Mouse (Mus musculus): ENCODE measurements around the gene Pdia6. TPM values are rescaled to one million over a fixed set of nuclear protein-coding genes. Genes with fewer than 3 reads are reported as not detected.

Pdia6 gene
- polyA plus RNA-seq (2014; fragmentation: Nextera tagmentation; extraction: Ambion mirVana) = 511 and 517 TPM in 2 replicates

DNA sequence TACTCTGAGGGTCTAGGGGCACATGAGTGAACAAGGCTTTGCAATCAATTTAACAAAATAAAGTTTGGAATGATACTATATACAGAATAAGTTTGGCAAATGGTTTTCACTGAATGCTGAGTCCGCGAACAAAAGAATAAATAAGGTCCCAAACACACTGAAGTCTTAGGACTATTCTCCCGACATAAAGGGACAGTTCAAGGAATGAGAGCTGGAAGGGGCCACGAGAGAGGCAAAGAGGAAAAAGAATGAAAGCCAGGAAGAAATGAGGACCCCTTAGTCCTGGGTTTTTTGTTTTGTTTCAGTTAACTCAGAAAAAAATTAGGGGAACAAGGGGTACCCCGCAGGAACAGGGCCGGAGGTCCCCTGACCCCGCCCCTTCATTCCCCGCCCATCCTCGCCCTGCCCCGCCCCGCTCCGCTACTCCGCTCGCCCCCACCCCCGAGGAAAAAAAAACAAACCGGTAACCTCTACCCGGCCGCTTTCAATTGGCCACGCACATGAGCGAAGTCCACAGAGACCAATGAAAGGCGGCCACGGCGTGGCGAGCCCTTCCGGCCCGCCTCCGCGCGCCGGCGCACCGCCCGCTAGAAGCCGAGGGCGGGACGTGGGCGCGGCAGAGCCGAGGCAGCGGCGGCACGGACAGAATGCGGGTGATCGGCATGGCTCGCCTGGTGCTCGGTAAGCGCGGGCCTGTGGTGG lies at the start of gene Pdia6:
TSS of gene Pdia6 (plus strand) at position 575 of the 702 bp plus-strand sequence.
- peak within 1 kb of the TSS; percentile 81 for H3K4me2 ChIP-seq (ENCODE audit: low read depth, low read length, severe bottlenecking)
- peak within 1 kb of the TSS; percentile 90 for H3K9ac ChIP-seq (ENCODE audit: low read length)
- peaks cover 2% of the 10 kb centered on the region; the same call in 1 of the 2 replicates for H3K36me3 ChIP-seq (ENCODE audit: control insufficient read depth, insufficient read depth, low read length)
- H3K4me1 ChIP-seq (replicated peaks; ENCODE audit: control insufficient read depth, insufficient read depth, low read length) = peaks cover 7% of the 10 kb centered on the region
- H3K4me3 ChIP-seq (ENCODE audit: low read depth, low read length) = peak within 1 kb of the TSS; percentile 87
- ATAC-seq (replicated peaks; ENCODE audit: low FRiP score) = peak; percentile 99
- no peaks in the 10 kb centered on the region for H3K27me3 ChIP-seq (ENCODE audit: control insufficient read depth, insufficient read depth, low read length)
- DNase-seq (ENCODE audit: low spot score) = peak; percentile 96
- H3K27ac ChIP-seq (ENCODE audit: low read depth, low read length) = 0 out of 2 replicates have a peak within 1 kb of the TSS, but pooled peaks have one; percentile 37
- WGBS = 2% methylated on average over 47 of the region's 48 CpGs
- no peaks in the 10 kb centered on the region for H3K9me3 ChIP-seq (ENCODE audit: control insufficient read depth, low read length)

DNA sequence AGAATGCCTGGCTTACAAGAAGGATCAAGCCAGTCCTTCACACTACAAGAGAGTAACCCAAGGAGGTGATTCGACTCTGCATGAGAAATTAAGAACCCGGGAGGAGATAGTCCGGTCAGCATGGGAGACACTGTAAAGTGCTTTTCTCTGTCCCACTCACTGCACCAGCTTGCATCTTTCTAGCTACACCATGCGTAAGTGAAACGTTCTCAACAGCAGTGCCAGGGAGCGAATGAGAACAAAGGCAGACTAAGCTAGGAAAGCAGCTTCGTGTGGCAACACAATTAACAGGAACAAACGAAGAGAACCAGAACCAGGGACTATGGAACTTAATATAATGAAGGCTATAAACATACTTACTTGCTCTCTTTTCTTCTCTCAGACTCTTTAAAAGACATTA lies 48.0 kb upstream of the Pdia6 start:
- no peak overlapping the region for H3K9ac ChIP-seq (ENCODE audit: low read length)
- H3K4me1 ChIP-seq (replicated peaks; ENCODE audit: control insufficient read depth, insufficient read depth, low read length) = no peaks in the 10 kb centered on the region
- no peak overlapping the region for H3K27ac ChIP-seq (ENCODE audit: low read depth, low read length)
- ATAC-seq (replicated peaks; ENCODE audit: low FRiP score) (no peak), DNase-seq (ENCODE audit: low spot score) (no peak)
- H3K9me3 ChIP-seq (ENCODE audit: control insufficient read depth, low read length) = no peaks in the 10 kb centered on the region
- no peaks in the 10 kb centered on the region for H3K27me3 ChIP-seq (ENCODE audit: control insufficient read depth, insufficient read depth, low read length)
- H3K4me2 ChIP-seq (ENCODE audit: low read depth, low read length, severe bottlenecking) = no peak overlapping the region
- WGBS = 34% methylated on average over 8 of the region's 8 CpGs
- no peaks in the 10 kb centered on the region for H3K36me3 ChIP-seq (ENCODE audit: control insufficient read depth, insufficient read depth, low read length)
- no peak overlapping the region for H3K4me3 ChIP-seq (ENCODE audit: low read depth, low read length)

DNA sequence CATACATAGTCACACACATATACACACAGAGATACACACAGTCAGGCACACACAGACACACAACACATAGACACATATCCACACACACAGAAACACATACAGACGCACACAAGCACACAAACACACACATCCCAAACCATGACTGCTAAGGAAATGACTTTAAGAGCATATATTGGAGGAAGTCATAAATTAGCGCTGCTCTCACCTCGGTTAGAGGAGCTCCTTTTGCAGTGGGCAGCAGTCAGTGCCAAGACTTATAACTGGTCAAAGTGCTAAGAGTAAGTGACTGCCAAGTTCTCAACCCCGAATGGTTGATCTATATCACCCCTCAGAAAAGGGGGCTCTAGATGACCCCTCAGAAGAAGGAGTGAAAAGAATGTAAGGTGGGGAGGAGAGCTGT lies 47.2 kb upstream of the Pdia6 start:
- Histone ChIP-seq H3K4me1 (replicated peaks; ENCODE audit: control insufficient read depth, insufficient read depth, low read length) (no peaks in the 10 kb centered on the region), H3K4me2 (ENCODE audit: low read depth, low read length, severe bottlenecking) (no peak overlapping the region), H3K27ac (ENCODE audit: low read depth, low read length) (no peak overlapping the region), H3K36me3 (ENCODE audit: control insufficient read depth, insufficient read depth, low read length) (no peaks in the 10 kb centered on the region), H3K27me3 (ENCODE audit: control insufficient read depth, insufficient read depth, low read length) (no peaks in the 10 kb centered on the region), H3K9me3 (ENCODE audit: control insufficient read depth, low read length) (no peaks in the 10 kb centered on the region), H3K9ac (ENCODE audit: low read length) (no peak overlapping the region), H3K4me3 (ENCODE audit: low read depth, low read length) (no peak overlapping the region)
- WGBS = 88% methylated on average over 4 of the region's 4 CpGs
- DNase-seq (ENCODE audit: low spot score) (no peak), ATAC-seq (replicated peaks; ENCODE audit: low FRiP score) (no peak)

DNA sequence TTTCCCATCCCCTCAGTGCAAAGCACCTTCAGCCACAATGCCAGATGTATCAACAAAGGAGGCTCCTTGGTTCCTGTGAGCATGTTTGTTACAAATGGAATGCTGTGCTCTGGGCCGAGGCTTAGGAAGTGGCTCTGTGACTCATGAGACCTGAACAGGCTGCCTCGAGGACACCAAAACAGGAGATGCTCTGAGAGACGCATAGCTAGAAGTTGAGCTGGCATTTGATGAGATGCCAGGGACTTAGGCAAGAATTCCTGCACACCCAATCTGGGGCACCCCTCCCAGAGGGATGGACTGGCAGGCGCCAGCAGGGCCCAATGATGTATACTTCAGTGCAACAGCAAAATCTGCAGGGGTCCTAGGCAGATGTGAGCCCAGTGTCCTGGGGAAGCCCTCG lies 45.7 kb upstream of the Pdia6 start:
- WGBS = 75% methylated on average over 5 of the region's 5 CpGs

DNA sequence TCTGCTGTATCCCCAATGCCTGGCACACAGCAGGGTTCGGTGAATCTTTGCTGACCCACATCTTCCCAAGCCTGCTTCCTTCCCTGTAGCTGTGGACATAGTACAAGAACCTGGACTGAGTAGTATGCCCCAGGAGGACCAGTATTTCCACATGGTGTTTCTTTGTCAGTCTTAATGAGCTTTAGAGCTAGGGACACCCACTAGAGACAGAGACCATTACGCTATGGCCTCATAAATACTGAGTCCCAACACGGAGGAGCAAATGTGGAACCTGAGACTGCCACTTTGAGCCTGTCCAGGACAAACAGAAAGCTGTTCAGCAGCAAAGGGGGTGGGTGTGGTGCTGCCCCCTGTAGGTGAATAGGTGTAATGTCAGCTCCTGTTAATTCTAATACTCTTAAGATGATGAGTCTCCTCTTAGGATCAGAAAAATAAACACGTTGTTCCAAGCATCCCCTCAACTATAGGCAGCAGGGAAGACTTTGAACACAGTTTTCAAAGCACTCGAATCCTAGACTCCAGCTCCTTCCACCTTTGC lies 44.4 kb upstream of the Pdia6 start:
- 55% methylated on average over 5 of the region's 5 CpGs for WGBS
- Histone ChIP-seq H3K36me3 (ENCODE audit: control insufficient read depth, insufficient read depth, low read length) (no peaks in the 10 kb centered on the region), H3K27ac (ENCODE audit: low read depth, low read length) (no peak overlapping the region), H3K4me3 (ENCODE audit: low read depth, low read length) (no peak overlapping the region), H3K4me1 (replicated peaks; ENCODE audit: control insufficient read depth, insufficient read depth, low read length) (no peaks in the 10 kb centered on the region), H3K27me3 (ENCODE audit: control insufficient read depth, insufficient read depth, low read length) (no peaks in the 10 kb centered on the region), H3K9me3 (ENCODE audit: control insufficient read depth, low read length) (no peaks in the 10 kb centered on the region), H3K4me2 (ENCODE audit: low read depth, low read length, severe bottlenecking) (no peak overlapping the region), H3K9ac (ENCODE audit: low read length) (no peak overlapping the region)
- ATAC-seq (replicated peaks; ENCODE audit: low FRiP score) = no peak
- no peak for DNase-seq (ENCODE audit: low spot score)

More for the DNA sequence above, 45.7 kb upstream of the Pdia6 start:
- Histone ChIP-seq H3K4me3 (ENCODE audit: low read depth, low read length) (no peak overlapping the region), H3K36me3 (ENCODE audit: control insufficient read depth, insufficient read depth, low read length) (no peaks in the 10 kb centered on the region), H3K4me2 (ENCODE audit: low read depth, low read length, severe bottlenecking) (no peak overlapping the region), H3K9me3 (ENCODE audit: control insufficient read depth, low read length) (no peaks in the 10 kb centered on the region), H3K9ac (ENCODE audit: low read length) (no peak overlapping the region), H3K27ac (ENCODE audit: low read depth, low read length) (no peak overlapping the region), H3K27me3 (ENCODE audit: control insufficient read depth, insufficient read depth, low read length) (no peaks in the 10 kb centered on the region), H3K4me1 (replicated peaks; ENCODE audit: control insufficient read depth, insufficient read depth, low read length) (no peaks in the 10 kb centered on the region)
- ATAC-seq (replicated peaks; ENCODE audit: low FRiP score) (no peak), DNase-seq (ENCODE audit: low spot score) (no peak)

DNA sequence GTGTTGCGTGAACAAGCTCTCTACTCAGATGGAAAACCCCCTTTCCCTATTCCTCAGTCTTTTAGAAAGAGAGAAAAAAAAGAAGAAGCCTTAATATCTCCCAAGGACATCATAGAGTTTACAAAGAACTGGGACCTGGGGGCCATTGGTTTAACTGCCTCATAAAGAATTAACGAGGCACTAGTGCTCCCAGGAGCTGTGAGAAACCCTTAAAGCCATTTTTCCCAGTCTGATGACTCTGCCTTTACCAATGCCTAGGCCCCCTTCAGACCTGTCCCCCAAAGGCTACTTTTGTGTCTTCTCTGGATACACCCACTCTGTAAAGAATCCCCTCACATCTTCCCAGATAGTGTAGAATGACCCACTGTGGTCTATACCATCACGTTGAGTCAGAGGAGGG lies 43.3 kb upstream of the Pdia6 start:
- Histone ChIP-seq H3K27ac (ENCODE audit: low read depth, low read length) (no peak overlapping the region), H3K27me3 (ENCODE audit: control insufficient read depth, insufficient read depth, low read length) (no peaks in the 10 kb centered on the region), H3K4me2 (ENCODE audit: low read depth, low read length, severe bottlenecking) (no peak overlapping the region), H3K4me1 (replicated peaks; ENCODE audit: control insufficient read depth, insufficient read depth, low read length) (no peaks in the 10 kb centered on the region), H3K9me3 (ENCODE audit: control insufficient read depth, low read length) (no peaks in the 10 kb centered on the region), H3K9ac (ENCODE audit: low read length) (no peak overlapping the region), H3K36me3 (ENCODE audit: control insufficient read depth, insufficient read depth, low read length) (no peaks in the 10 kb centered on the region), H3K4me3 (ENCODE audit: low read depth, low read length) (no peak overlapping the region)
- WGBS = 60% methylated on average over 3 of the region's 3 CpGs
- DNase-seq (ENCODE audit: low spot score) = no peak
- no peak for ATAC-seq (replicated peaks; ENCODE audit: low FRiP score)

DNA sequence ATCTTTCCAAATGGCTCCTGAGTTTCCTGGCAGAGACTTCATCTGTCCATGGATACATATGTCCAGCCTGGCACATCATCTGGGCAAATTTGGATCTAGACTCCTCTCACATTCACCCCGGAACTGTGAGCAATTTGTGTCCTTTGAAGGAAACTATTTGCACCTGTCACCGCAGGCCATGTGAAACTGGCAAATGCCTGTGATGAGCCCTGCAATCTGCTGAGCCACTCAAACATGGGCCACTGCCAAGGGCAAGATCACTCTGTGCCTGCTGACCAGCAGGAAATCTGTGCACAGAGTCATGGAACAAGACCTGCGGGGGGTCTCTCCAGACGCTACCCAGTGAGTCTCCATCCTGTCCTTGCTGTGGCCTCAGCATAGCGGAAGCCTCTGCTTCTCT lies 41.3 kb upstream of the Pdia6 start:
- no peaks in the 10 kb centered on the region for H3K4me1 ChIP-seq (replicated peaks; ENCODE audit: control insufficient read depth, insufficient read depth, low read length)
- H3K4me2 ChIP-seq (ENCODE audit: low read depth, low read length, severe bottlenecking) = no peak overlapping the region
- no peaks in the 10 kb centered on the region for H3K36me3 ChIP-seq (ENCODE audit: control insufficient read depth, insufficient read depth, low read length)
- WGBS = 87% methylated on average over 5 of the region's 5 CpGs
- DNase-seq (ENCODE audit: low spot score) (no peak), ATAC-seq (replicated peaks; ENCODE audit: low FRiP score) (no peak)
- H3K27ac ChIP-seq (ENCODE audit: low read depth, low read length) = no peak overlapping the region
- no peaks in the 10 kb centered on the region for H3K27me3 ChIP-seq (ENCODE audit: control insufficient read depth, insufficient read depth, low read length)
- H3K9me3 ChIP-seq (ENCODE audit: control insufficient read depth, low read length) = no peaks in the 10 kb centered on the region
- no peak overlapping the region for H3K9ac ChIP-seq (ENCODE audit: low read length)
- no peak overlapping the region for H3K4me3 ChIP-seq (ENCODE audit: low read depth, low read length)

DNA sequence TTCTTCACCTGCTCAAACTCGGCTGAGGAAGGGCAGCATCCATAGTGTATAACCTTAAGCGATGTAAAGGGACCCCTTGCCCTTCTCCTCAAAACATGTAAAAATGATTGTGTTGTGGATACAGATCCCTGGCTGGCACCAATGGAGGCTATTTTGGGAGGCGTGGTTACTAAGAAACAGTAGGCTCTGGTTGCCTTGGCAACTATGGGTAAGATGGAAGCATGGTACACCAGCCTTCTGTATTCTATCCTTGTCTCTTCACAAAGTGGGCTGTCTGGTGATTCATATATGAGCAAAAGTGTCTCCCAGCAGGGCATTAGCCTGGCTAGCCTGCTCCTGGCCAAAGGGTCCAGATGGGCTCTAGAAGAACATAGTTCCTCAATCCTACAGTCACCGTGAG lies 38.4 kb upstream of the Pdia6 start:
- no peak for ATAC-seq (replicated peaks; ENCODE audit: low FRiP score)
- DNase-seq (ENCODE audit: low spot score) = no peak

DNA sequence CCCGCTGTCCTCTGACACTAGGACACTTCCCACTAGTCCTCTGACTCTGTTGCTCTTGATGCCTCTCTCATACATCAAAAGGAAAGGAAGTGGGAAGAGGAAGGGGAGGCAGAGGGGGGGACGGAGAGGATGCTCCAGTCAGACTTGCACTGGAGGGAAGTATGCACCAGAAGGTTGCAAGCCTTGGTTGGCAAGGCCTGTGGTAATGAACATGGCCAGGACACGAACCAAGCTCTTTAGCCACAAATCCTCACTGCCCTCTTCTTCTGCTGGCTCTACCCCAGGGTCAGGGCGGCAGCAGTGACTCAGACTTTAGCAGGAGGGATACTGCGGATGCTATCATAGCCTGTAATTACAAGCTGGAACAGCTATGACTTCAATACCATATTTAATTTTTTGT lies 35.8 kb upstream of the Pdia6 start:
- Histone ChIP-seq H3K36me3 (ENCODE audit: control insufficient read depth, insufficient read depth, low read length) (no peaks in the 10 kb centered on the region), H3K27me3 (ENCODE audit: control insufficient read depth, insufficient read depth, low read length) (no peaks in the 10 kb centered on the region), H3K9ac (ENCODE audit: low read length) (no peak overlapping the region), H3K4me3 (ENCODE audit: low read depth, low read length) (no peak overlapping the region), H3K4me2 (ENCODE audit: low read depth, low read length, severe bottlenecking) (no peak overlapping the region), H3K9me3 (ENCODE audit: control insufficient read depth, low read length) (no peaks in the 10 kb centered on the region), H3K27ac (ENCODE audit: low read depth, low read length) (no peak overlapping the region), H3K4me1 (replicated peaks; ENCODE audit: control insufficient read depth, insufficient read depth, low read length) (no peaks in the 10 kb centered on the region)
- WGBS = 82% methylated on average over 5 of the region's 5 CpGs
- no peak for ATAC-seq (replicated peaks; ENCODE audit: low FRiP score)
- no peak for DNase-seq (ENCODE audit: low spot score)

More for the DNA sequence above, 38.4 kb upstream of the Pdia6 start:
- H3K4me3 ChIP-seq (ENCODE audit: low read depth, low read length) = no peak overlapping the region
- H3K4me2 ChIP-seq (ENCODE audit: low read depth, low read length, severe bottlenecking) = no peak overlapping the region
- no peaks in the 10 kb centered on the region for H3K9me3 ChIP-seq (ENCODE audit: control insufficient read depth, low read length)
- no peak overlapping the region for H3K27ac ChIP-seq (ENCODE audit: low read depth, low read length)
- no peaks in the 10 kb centered on the region for H3K4me1 ChIP-seq (replicated peaks; ENCODE audit: control insufficient read depth, insufficient read depth, low read length)
- H3K27me3 ChIP-seq (ENCODE audit: control insufficient read depth, insufficient read depth, low read length) = no peaks in the 10 kb centered on the region
- no peaks in the 10 kb centered on the region for H3K36me3 ChIP-seq (ENCODE audit: control insufficient read depth, insufficient read depth, low read length)
- 85% methylated on average over 4 of the region's 4 CpGs for WGBS
- no peak overlapping the region for H3K9ac ChIP-seq (ENCODE audit: low read length)
